Mouse (Mus musculus): ENCODE measurements around the gene Obp1a. TPM values are rescaled to one million over a fixed set of nuclear protein-coding genes. Genes with fewer than 3 reads are reported as not detected.

The Obp1a gene
- polyA plus RNA-seq (2016; fragmentation: Nextera tagmentation; extraction: Ambion mirVana): not detected in 2 replicates

DNA sequence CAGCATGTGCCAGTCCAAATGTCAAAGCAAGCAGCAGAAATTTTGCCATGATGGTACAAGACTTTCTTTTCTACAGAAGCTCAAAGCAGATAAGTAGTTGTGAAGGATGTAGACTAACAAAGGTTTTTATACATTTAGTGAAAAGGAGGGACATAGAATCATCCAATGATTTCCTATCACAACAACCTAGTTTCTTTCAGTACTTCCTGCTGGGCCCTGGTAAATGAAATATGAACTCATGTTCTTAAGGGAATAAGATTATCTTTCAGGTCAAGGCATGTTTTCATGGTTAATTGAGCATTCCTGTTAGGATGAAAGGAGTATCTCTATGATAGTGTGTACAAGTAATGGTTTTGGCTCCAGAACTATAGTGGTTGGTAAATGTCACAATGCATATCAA is at the start of gene Obp1a:
TSS of gene Obp1a (minus strand) at position 101 of the 400 bp plus-strand sequence.
- H3K4me3 ChIP-seq: no peak within 1 kb of the TSS
- H3K4me1 ChIP-seq: no peaks in the 10 kb centered on the region
- no peak for DNase-seq (ENCODE audit: low spot score)
- H3K9me3 ChIP-seq: no peaks in the 10 kb centered on the region
- H3K27ac ChIP-seq (replicated peaks): no peak within 1 kb of the TSS
- H3K36me3 ChIP-seq (replicated peaks): no peaks in the 10 kb centered on the region
- H3K27me3 ChIP-seq (replicated peaks; ENCODE audit: low read depth, poor library complexity, severe bottlenecking): no peaks in the 10 kb centered on the region

DNA sequence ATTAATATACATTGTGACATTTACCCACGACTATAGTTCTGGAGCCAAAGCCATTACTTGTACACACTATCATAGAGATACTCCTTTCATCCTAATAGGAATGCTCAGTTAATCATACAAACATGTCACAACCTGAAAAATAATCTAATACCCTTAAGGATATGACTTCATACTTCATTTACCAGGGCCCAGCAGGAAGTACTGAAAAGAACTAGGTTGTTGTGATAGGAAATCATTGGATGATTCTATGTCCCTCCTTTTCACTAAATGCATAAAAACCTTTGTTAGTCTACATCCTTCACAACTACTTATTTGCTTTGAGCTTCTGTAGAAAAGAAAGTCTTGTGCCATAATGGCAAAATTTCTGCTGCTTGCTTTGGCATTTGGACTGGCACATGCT is 34.0 kb upstream of the Obp1a start, which contains the start of gene Gm5938:
TSS of gene Gm5938 (plus strand) at position 301 of the 400 bp plus-strand sequence.
- Histone ChIP-seq H3K27ac (replicated peaks) (no peak within 1 kb of the TSS), H3K36me3 (replicated peaks) (no peaks in the 10 kb centered on the region), H3K4me1 (no peaks in the 10 kb centered on the region), H3K27me3 (replicated peaks; ENCODE audit: low read depth, poor library complexity, severe bottlenecking) (no peaks in the 10 kb centered on the region), H3K9me3 (no peaks in the 10 kb centered on the region), H3K4me3 (no peak within 1 kb of the TSS)
- WGBS: 71% methylated on average over 1 of the region's 1 CpGs
- no peak for DNase-seq (ENCODE audit: low spot score)

Other genes starting within 250 kb of the Obp1a start
- gene Pbsn, start 237.8 kb downstream of the Obp1a start, polyA plus RNA-seq (2016; fragmentation: Nextera tagmentation; extraction: Ambion mirVana): not detected in 2 replicates
- not detected in 2 replicates for gene Gm14744, start 226.6 kb downstream of the Obp1a start, polyA plus RNA-seq (2016; fragmentation: Nextera tagmentation; extraction: Ambion mirVana)
- not detected in 2 replicates for gene 5430402E10Rik, start 166.3 kb downstream of the Obp1a start, polyA plus RNA-seq (2016; fragmentation: Nextera tagmentation; extraction: Ambion mirVana)
- gene Gm5938, start 34.1 kb upstream of the Obp1a start, polyA plus RNA-seq (2016; fragmentation: Nextera tagmentation; extraction: Ambion mirVana): not detected in 2 replicates
- gene Obp1b, start 95.4 kb upstream of the Obp1a start, polyA plus RNA-seq (2016; fragmentation: Nextera tagmentation; extraction: Ambion mirVana): not detected in 2 replicates
- gene Gm14743, start 154.5 kb upstream of the Obp1a start, polyA plus RNA-seq (2016; fragmentation: Nextera tagmentation; extraction: Ambion mirVana): not detected in 2 replicates